Mouse (Mus musculus): ENCODE measurements around the gene Pla2g4e. TPM values are rescaled to one million over a fixed set of nuclear protein-coding genes. Genes with fewer than 3 reads are reported as not detected.

Gene Pla2g4e
- polyA plus RNA-seq, 1 experiment from 2014 or later = 4.8 TPM

- Histone ChIP-seq H3K9me3 (no peaks in the 10 kb centered on the region), H3K9ac (no peak overlapping the region), H3K27ac (replicated peaks) (no peak overlapping the region), H3K36me3 (no peaks in the 10 kb centered on the region), H3K4me3 (no peak overlapping the region), H3K27me3 (no peaks in the 10 kb centered on the region), H3K4me2 (no peak overlapping the region), H3K4me1 (replicated peaks) (peaks cover 6% of the 10 kb centered on the region)
- 91% methylated on average over 7 of the region's 7 CpGs for WGBS
- ATAC-seq (ENCODE audit: low FRiP score, low read depth) = no peak
These were observed 95.5 kb downstream of the Pla2g4e start for GRCm38 (mm10) chr2:120149634-120150033.

- Histone ChIP-seq H3K4me1 (replicated peaks) (no peaks in the 10 kb centered on the region), H3K4me3 (no peak overlapping the region), H3K27ac (replicated peaks) (no peak overlapping the region), H3K9ac (no peak overlapping the region), H3K36me3 (no peaks in the 10 kb centered on the region), H3K9me3 (no peaks in the 10 kb centered on the region), H3K27me3 (no peaks in the 10 kb centered on the region), H3K4me2 (no peak overlapping the region)
- no peak for ATAC-seq (ENCODE audit: low FRiP score, low read depth)
- WGBS = 86% methylated on average over 3 of the region's 3 CpGs
These were observed 97.1 kb downstream of the Pla2g4e start for GRCm38 (mm10) chr2:120147999-120148398.

GRCm38 (mm10) chr2:120147364-120147763 is 97.8 kb downstream of the Pla2g4e start:
- Histone ChIP-seq H3K4me1 (replicated peaks) (no peaks in the 10 kb centered on the region), H3K9ac (no peak overlapping the region), H3K4me2 (no peak overlapping the region), H3K4me3 (no peak overlapping the region), H3K36me3 (no peaks in the 10 kb centered on the region), H3K27ac (replicated peaks) (no peak overlapping the region), H3K27me3 (no peaks in the 10 kb centered on the region), H3K9me3 (no peaks in the 10 kb centered on the region)
- 71% methylated on average over 2 of the region's 2 CpGs for WGBS
- no peak for ATAC-seq (ENCODE audit: low FRiP score, low read depth)

- no peak for ATAC-seq (ENCODE audit: low FRiP score, low read depth)
- no peak overlapping the region for H3K4me3 ChIP-seq
- H3K9me3 ChIP-seq = no peaks in the 10 kb centered on the region
- no peaks in the 10 kb centered on the region for H3K4me1 ChIP-seq (replicated peaks)
- H3K27ac ChIP-seq (replicated peaks) = no peak overlapping the region
- 86% methylated on average over 2 of the region's 2 CpGs for WGBS
- no peaks in the 10 kb centered on the region for H3K27me3 ChIP-seq
- no peak overlapping the region for H3K9ac ChIP-seq
- H3K4me2 ChIP-seq = no peak overlapping the region
- H3K36me3 ChIP-seq = no peaks in the 10 kb centered on the region
These were observed 98.6 kb downstream of the Pla2g4e start for GRCm38 (mm10) chr2:120146543-120146942.

- 89% methylated on average over 4 of the region's 4 CpGs for WGBS
- ATAC-seq (ENCODE audit: low FRiP score, low read depth) = no peak
These were observed 100.7 kb downstream of the Pla2g4e start for GRCm38 (mm10) chr2:120144390-120144789.

GRCm38 (mm10) chr2:120142336-120142735 is 102.8 kb downstream of the Pla2g4e start:
- Histone ChIP-seq H3K27me3 (no peaks in the 10 kb centered on the region), H3K27ac (replicated peaks) (no peak overlapping the region), H3K4me2 (no peak overlapping the region), H3K4me3 (no peak overlapping the region), H3K9ac (no peak overlapping the region), H3K9me3 (no peaks in the 10 kb centered on the region), H3K4me1 (replicated peaks) (no peaks in the 10 kb centered on the region), H3K36me3 (no peaks in the 10 kb centered on the region)
- no peak for ATAC-seq (ENCODE audit: low FRiP score, low read depth)
- 88% methylated on average over 5 of the region's 5 CpGs for WGBS

More at GRCm38 (mm10) chr2:120144390-120144789, 100.7 kb downstream of the Pla2g4e start:
- no peaks in the 10 kb centered on the region for H3K36me3 ChIP-seq
- no peaks in the 10 kb centered on the region for H3K27me3 ChIP-seq
- H3K27ac ChIP-seq (replicated peaks) = no peak overlapping the region
- H3K4me3 ChIP-seq = no peak overlapping the region
- H3K4me1 ChIP-seq (replicated peaks) = no peaks in the 10 kb centered on the region
- no peak overlapping the region for H3K4me2 ChIP-seq
- H3K9ac ChIP-seq = no peak overlapping the region
- no peaks in the 10 kb centered on the region for H3K9me3 ChIP-seq

GRCm38 (mm10) chr2:120141671-120142070 is 103.5 kb downstream of the Pla2g4e start:
- WGBS = 86% methylated on average over 1 of the region's 1 CpGs
- Histone ChIP-seq H3K27me3 (no peaks in the 10 kb centered on the region), H3K27ac (replicated peaks) (no peak overlapping the region), H3K4me2 (no peak overlapping the region), H3K36me3 (no peaks in the 10 kb centered on the region), H3K4me3 (no peak overlapping the region), H3K9me3 (no peaks in the 10 kb centered on the region), H3K9ac (no peak overlapping the region), H3K4me1 (replicated peaks) (no peaks in the 10 kb centered on the region)
- ATAC-seq (ENCODE audit: low FRiP score, low read depth) = no peak

- WGBS = 91% methylated on average over 5 of the region's 5 CpGs
- H3K9me3 ChIP-seq = no peaks in the 10 kb centered on the region
- H3K27ac ChIP-seq (replicated peaks) = no peak overlapping the region
- H3K27me3 ChIP-seq = no peaks in the 10 kb centered on the region
- no peak overlapping the region for H3K4me3 ChIP-seq
- H3K4me1 ChIP-seq (replicated peaks) = no peaks in the 10 kb centered on the region
- no peak for ATAC-seq (ENCODE audit: low FRiP score, low read depth)
- no peaks in the 10 kb centered on the region for H3K36me3 ChIP-seq
- no peak overlapping the region for H3K9ac ChIP-seq
- H3K4me2 ChIP-seq = no peak overlapping the region
These were observed 104.8 kb downstream of the Pla2g4e start for GRCm38 (mm10) chr2:120140326-120140725.

- H3K36me3 ChIP-seq = no peaks in the 10 kb centered on the region
- no peaks in the 10 kb centered on the region for H3K27me3 ChIP-seq
- WGBS = 90% methylated on average over 1 of the region's 1 CpGs
- no peak overlapping the region for H3K4me2 ChIP-seq
- no peak for ATAC-seq (ENCODE audit: low FRiP score, low read depth)
- H3K9ac ChIP-seq = no peak overlapping the region
- H3K4me3 ChIP-seq = no peak overlapping the region
- no peak overlapping the region for H3K27ac ChIP-seq (replicated peaks)
- H3K9me3 ChIP-seq = no peaks in the 10 kb centered on the region
- no peaks in the 10 kb centered on the region for H3K4me1 ChIP-seq (replicated peaks)
These were observed 106.0 kb downstream of the Pla2g4e start for GRCm38 (mm10) chr2:120139091-120139490.

GRCm38 (mm10) chr2:120137281-120137680 is 107.9 kb downstream of the Pla2g4e start:
- WGBS = 68% methylated on average over 5 of the region's 5 CpGs

GRCm38 (mm10) chr2:120134453-120135075 is 110.6 kb downstream of the Pla2g4e start:
- no peak overlapping the region for H3K27ac ChIP-seq (replicated peaks)
- no peaks in the 10 kb centered on the region for H3K9me3 ChIP-seq
- H3K9ac ChIP-seq = no peak overlapping the region
- ATAC-seq (ENCODE audit: low FRiP score, low read depth) = no peak
- no peaks in the 10 kb centered on the region for H3K27me3 ChIP-seq
- no peaks in the 10 kb centered on the region for H3K36me3 ChIP-seq
- H3K4me2 ChIP-seq = no peak overlapping the region
- H3K4me1 ChIP-seq (replicated peaks) = no peaks in the 10 kb centered on the region
- no peak overlapping the region for H3K4me3 ChIP-seq

More at GRCm38 (mm10) chr2:120137281-120137680, 107.9 kb downstream of the Pla2g4e start:
- H3K4me1 ChIP-seq (replicated peaks) = no peaks in the 10 kb centered on the region
- H3K27ac ChIP-seq (replicated peaks) = no peak overlapping the region
- no peak overlapping the region for H3K4me2 ChIP-seq
- H3K9ac ChIP-seq = no peak overlapping the region
- H3K9me3 ChIP-seq = no peaks in the 10 kb centered on the region
- no peak for ATAC-seq (ENCODE audit: low FRiP score, low read depth)
- H3K4me3 ChIP-seq = no peak overlapping the region
- H3K36me3 ChIP-seq = no peaks in the 10 kb centered on the region
- H3K27me3 ChIP-seq = no peaks in the 10 kb centered on the region

GRCm38 (mm10) chr2:120131881-120132280 is 113.3 kb downstream of the Pla2g4e start:
- Histone ChIP-seq H3K27me3 (no peaks in the 10 kb centered on the region), H3K27ac (replicated peaks) (no peak overlapping the region), H3K36me3 (no peaks in the 10 kb centered on the region), H3K9ac (no peak overlapping the region), H3K9me3 (no peaks in the 10 kb centered on the region), H3K4me3 (no peak overlapping the region), H3K4me1 (replicated peaks) (no peaks in the 10 kb centered on the region), H3K4me2 (no peak overlapping the region)
- no peak for ATAC-seq (ENCODE audit: low FRiP score, low read depth)
- 89% methylated on average over 1 of the region's 1 CpGs for WGBS

All from hindbrain, embryonic 15.5 days (tissue).